Mouse (Mus musculus): Measurements from ENCODE around the gene Ptpn1.

Ptpn1 gene

GRCm38 (mm10) chr2:167948047-167948446 lies 16.2 kb downstream of the Ptpn1 start:
- no peak for DNase-seq

- DNase-seq, result no peak
Observed at GRCm38 (mm10) chr2:167948557-167948956, 16.7 kb downstream of the Ptpn1 start.

GRCm38 (mm10) chr2:167949250-167949649 lies 17.4 kb downstream of the Ptpn1 start:
- DNase-seq, result no peak

- DNase-seq, result no peak
Observed at GRCm38 (mm10) chr2:167949808-167950207, 18.0 kb downstream of the Ptpn1 start.

GRCm38 (mm10) chr2:167950681-167951080 lies 18.8 kb downstream of the Ptpn1 start:
- DNase-seq, result no peak

GRCm38 (mm10) chr2:167951301-167952211 lies 19.7 kb downstream of the Ptpn1 start:
- no peak for DNase-seq

GRCm38 (mm10) chr2:167953819-167954218 lies 22.0 kb downstream of the Ptpn1 start:
- DNase-seq, result no peak

GRCm38 (mm10) chr2:167954928-167955327 lies 23.1 kb downstream of the Ptpn1 start:
- no peak for DNase-seq

- DNase-seq, result no peak
Observed at GRCm38 (mm10) chr2:167957539-167957938, 25.7 kb downstream of the Ptpn1 start.

- peak; percentile 47 for DNase-seq
Observed at GRCm38 (mm10) chr2:167958082-167958788, 26.4 kb downstream of the Ptpn1 start.

GRCm38 (mm10) chr2:167958843-167959242 lies 27.0 kb downstream of the Ptpn1 start:
- DNase-seq, result peak; percentile 32

GRCm38 (mm10) chr2:167959384-167959911 lies 27.6 kb downstream of the Ptpn1 start:
- no peak for DNase-seq

- DNase-seq, result no peak
Observed at GRCm38 (mm10) chr2:167959996-167960395, 28.1 kb downstream of the Ptpn1 start.

- DNase-seq, result no peak
Observed at GRCm38 (mm10) chr2:167960584-167960983, 28.7 kb downstream of the Ptpn1 start.

GRCm38 (mm10) chr2:167962347-167962746 lies 30.5 kb downstream of the Ptpn1 start:
- no peak for DNase-seq

GRCm38 (mm10) chr2:167963176-167963575 lies 31.3 kb downstream of the Ptpn1 start:
- DNase-seq, result no peak

GRCm38 (mm10) chr2:167963778-167964300 lies 32.0 kb downstream of the Ptpn1 start:
- DNase-seq, result no peak

- no peak for DNase-seq
Observed at GRCm38 (mm10) chr2:167964320-167964719, 32.5 kb downstream of the Ptpn1 start.

GRCm38 (mm10) chr2:167965911-167966310 lies 34.1 kb downstream of the Ptpn1 start:
- DNase-seq, result no peak

GRCm38 (mm10) chr2:167968504-167968903 lies 36.6 kb downstream of the Ptpn1 start:
- DNase-seq, result no peak

- DNase-seq, result peak; percentile 22
Observed at GRCm38 (mm10) chr2:167969851-167970541, 38.1 kb downstream of the Ptpn1 start.

GRCm38 (mm10) chr2:167972146-167972545 lies 40.3 kb downstream of the Ptpn1 start:
- no peak for DNase-seq

- no peak for DNase-seq
Observed at GRCm38 (mm10) chr2:167972809-167973208, 41.0 kb downstream of the Ptpn1 start.
